In the genomic region with DNA sequence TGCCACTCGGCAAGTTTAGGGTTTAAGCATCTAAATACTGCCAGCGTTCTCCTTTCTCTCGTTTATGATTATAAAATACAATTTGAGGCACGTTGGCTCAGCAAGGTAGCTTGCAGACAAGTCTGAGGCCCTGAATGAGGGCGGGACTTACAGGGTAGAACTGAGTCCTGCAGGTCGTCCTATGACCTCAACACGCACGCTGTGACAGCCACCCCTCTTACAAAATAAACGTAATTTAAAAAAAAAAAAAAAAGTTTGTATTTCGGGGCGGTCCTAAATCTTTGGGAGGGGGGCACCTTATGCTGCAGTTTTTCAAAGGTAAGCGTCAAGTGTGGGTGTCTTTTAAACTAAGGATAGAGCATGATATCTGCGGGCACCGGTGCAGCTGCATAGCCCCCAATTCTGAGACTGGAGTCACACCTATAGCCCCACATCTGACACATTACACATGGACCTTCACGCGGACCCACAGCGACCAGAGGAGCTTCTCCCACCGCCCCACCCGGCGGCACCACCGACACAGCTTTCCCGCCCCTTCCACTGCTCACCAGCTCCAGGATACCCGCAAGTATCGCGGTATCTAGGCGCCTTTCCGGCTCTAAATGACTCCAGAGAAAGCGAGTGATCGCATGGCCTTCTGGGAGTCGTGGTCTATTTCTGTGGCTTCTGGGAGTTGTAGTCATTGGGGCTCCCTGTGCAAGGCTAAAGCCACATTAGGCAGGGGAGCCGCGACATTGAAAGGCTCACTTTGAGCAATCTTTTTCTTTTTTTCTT, we compare ENCODE assay signal across 8 mouse cellular contexts. TPM values are rescaled to one million over a fixed set of nuclear protein-coding genes. Genes with fewer than 3 reads are reported as not detected.
A peak's percentile ranks its signal among the peaks of the same experiment; 100 is the strongest.
DNase-seq lines count a peak whose midpoint lies in the region; ATAC-seq and TF ChIP-seq lines count a peak whose summit lies in the region.

A gene (minus strand): TSS at position 603 of the 774 bp plus-strand sequence.

- no peak for TF ChIP-seq CTCF in lung, adult 2 months (IDR thresholded peaks at IDR 0.05; ENCODE audit: insufficient read depth, low read length)

- WGBS in forebrain, embryonic 15.5 days = 3% methylated on average over 32 of the region's 32 CpGs
- WGBS in lung, adult 2 months = 2% methylated on average over 32 of the region's 32 CpGs

- ATAC-seq in forebrain, embryonic 15.5 days (replicated peaks) = peak; percentile 98
- ATAC-seq in neutrophil, adult 5-6 weeks (ENCODE audit: extremely low read depth, insufficient number of reproducible peaks, low FRiP score, poor library complexity, severe bottlenecking) = peak; percentile 97

- in situ Hi-C loops in ES-E14 (cut with MboI; ENCODE audit: low sequenced_read_pairs in 2 of 2, unreplicated experiment in 2 of 2) = no loop called here

- H3K9me3 ChIP-seq in ES-E14 (ENCODE audit: control insufficient read depth, insufficient read depth, low read depth, low read length) = no peaks in the 10 kb centered on the region
- no peaks in the 10 kb centered on the region for H3K9me3 ChIP-seq in forebrain, embryonic 15.5 days

- peak; percentile 95 for DNase-seq in ES-E14 (ENCODE audit: low read depth, low spot score)
- DNase-seq in cerebellum, adult 11-12 months = peak; percentile 92
- DNase-seq in heart, postnatal 25 days (ENCODE audit: low spot score) = peak; percentile 87
- peak; percentile 92 to 97 for DNase-seq in layer of hippocampus, adult 18-20 months (ENCODE audit: low spot score in 2 of 2)
- peak; percentile 86 for DNase-seq in lung, adult 2 months
- peak; percentile 89 to 94 for DNase-seq in thymus, adult 18-20 months

- peak within 1 kb of the TSS; percentile 73 to 77 for H3K4me3 ChIP-seq in ES-E14 (ENCODE audit: insufficient read depth in 1 of 2, low read depth in 1 of 2, low read length in 2 of 2, poor library complexity in 1 of 2, severe bottlenecking in 1 of 2)
- H3K4me3 ChIP-seq in forebrain, embryonic 15.5 days = peak within 1 kb of the TSS; percentile 57
- H3K4me3 ChIP-seq in lung, adult 2 months (replicated peaks; ENCODE audit: extremely low read depth, low read depth, low read length) = peak within 1 kb of the TSS; percentile 95

- H3K4me1 ChIP-seq in ES-E14 (ENCODE audit: control insufficient read depth in 2 of 2, insufficient read depth in 2 of 2, low read length in 2 of 2, poor library complexity in 1 of 2) = peaks cover 4 to 7% of the 10 kb centered on the region in 2 experiments; a peak in 2 of 4 replicates
- peaks cover 8% of the 10 kb centered on the region for H3K4me1 ChIP-seq in forebrain, embryonic 15.5 days
- peaks cover 2% of the 10 kb centered on the region; the same call in 1 of the 2 replicates for H3K4me1 ChIP-seq in lung, adult 2 months (ENCODE audit: control insufficient read depth, insufficient read depth, low read length)

- H3K36me3 ChIP-seq in ES-E14 (ENCODE audit: control insufficient read depth, insufficient read depth, low read length, poor library complexity, severe bottlenecking) = peaks cover 13% of the 10 kb centered on the region
- H3K36me3 ChIP-seq in forebrain, embryonic 15.5 days = peaks cover 34% of the 10 kb centered on the region

- H3K27me3 ChIP-seq in forebrain, embryonic 15.5 days = no peaks in the 10 kb centered on the region

- peak within 1 kb of the TSS; percentile 91 for H3K9ac ChIP-seq in ES-E14 (ENCODE audit: insufficient read depth, low read depth, low read length, poor library complexity, severe bottlenecking)
- peak within 1 kb of the TSS; percentile 62 for H3K9ac ChIP-seq in forebrain, embryonic 15.5 days (replicated peaks)

- intact Hi-C loops in heart, postnatal 25 days (cut with DNase I) = no loop called here

- H3K4me2 ChIP-seq in forebrain, embryonic 15.5 days (replicated peaks) = peak within 1 kb of the TSS; percentile 64

- peak; percentile 95 for TF ChIP-seq POLR2A in lung, adult 2 months (IDR thresholded peaks at IDR 0.05; ENCODE audit: borderline replicate concordance, extremely low read depth, low read depth, low read length)

- H3K27ac ChIP-seq in ES-E14 (ENCODE audit: insufficient read depth, low read depth, low read length, poor library complexity, severe bottlenecking) = peak within 1 kb of the TSS; percentile 59
- peak within 1 kb of the TSS; percentile 78 for H3K27ac ChIP-seq in forebrain, embryonic 15.5 days (replicated peaks)

TF ChIP-seq in ES-E14, 5 proteins besides CTCF, POLR2A, EP300 and RAD21:
- TF ChIP-seq MAFK (IDR thresholded peaks at IDR 0.05; ENCODE audit: insufficient read depth, low read depth, low read length) = no peak
- TF ChIP-seq ZC3H11A (IDR thresholded peaks at IDR 0.05; ENCODE audit: borderline replicate concordance, low read depth, low read length) = no peak
- peak; percentile 78 for TF ChIP-seq ZNF384 (IDR thresholded peaks at IDR 0.05; ENCODE audit: low read depth, low read length)
- TF ChIP-seq CHD2 (IDR thresholded peaks at IDR 0.05; ENCODE audit: low read depth, low read length) = peak; percentile 94
- TF ChIP-seq HCFC1 (IDR thresholded peaks at IDR 0.05; ENCODE audit: borderline replicate concordance, insufficient read depth, low read length) = peak; percentile 96

RNA-seq across cellular contexts. Expression of the gene that starts here (rescaled TPM):
- 41.7 and 48.5 TPM in 2 replicates for total RNA-seq in ES-E14 (2012; rRNA removed)
- polyA plus RNA-seq in forebrain, embryonic 15.5 days (2015; fragmentation: Nextera tagmentation; extraction: Ambion mirVana) = 21.3 and 29.5 TPM in 2 replicates
- 1 to 10 TPM; 7.8 to 8.7 TPM for total RNA-seq in heart, postnatal 25 days (2021)
- 10 to 100 TPM; 16.8 to 17.3 TPM for total RNA-seq in layer of hippocampus, adult 18-20 months (2021)
- polyA plus RNA-seq in lung, adult 2 months (2012; rRNA removed) = 30.8 and 36.1 TPM in 2 replicates
- total RNA-seq in neutrophil, adult 5-6 weeks (2017) = 63.6 and 70.3 TPM in 2 replicates

Comparison
In these comparisons a context has a peak if more than half of its experiments do, and no peak if none do; other contexts are left out.
1. Peak in every context shown above with its lines: DNase-seq, ATAC-seq, H3K4me3 ChIP-seq and H3K27ac ChIP-seq.